ENCODE assay signal across 19 mouse cellular contexts in the genomic region with DNA sequence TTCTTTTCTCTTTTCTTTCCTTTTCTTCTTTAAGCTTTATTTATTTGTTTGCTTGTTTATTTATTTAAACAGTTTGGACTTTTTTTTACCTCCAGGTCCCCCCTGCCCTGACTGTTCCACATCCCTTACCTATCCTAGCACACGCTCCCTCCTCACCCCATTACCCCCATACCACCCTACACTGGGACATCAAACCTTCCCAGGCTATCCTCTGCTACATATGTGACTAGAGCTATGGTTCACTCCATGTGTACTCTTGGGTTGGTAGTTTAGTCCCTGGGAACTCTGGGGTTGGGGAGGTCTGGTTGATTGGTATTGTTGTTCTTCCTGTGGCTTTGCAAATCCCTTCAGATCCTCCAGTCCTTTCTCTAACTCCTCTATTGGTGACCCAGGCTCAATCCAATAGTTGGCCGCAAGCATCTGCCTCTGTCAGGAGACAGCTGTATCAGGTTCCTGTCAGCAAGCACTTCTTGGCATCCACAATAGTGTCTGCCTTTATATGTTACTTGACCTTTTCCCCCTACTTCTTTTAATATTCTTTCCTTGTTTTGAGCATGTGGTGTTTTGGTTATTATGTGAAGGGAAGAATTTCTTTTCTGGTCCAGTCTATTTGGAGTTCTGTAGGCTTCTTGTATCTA.
"Had no signal": no experiment of that assay in that cellular context is flagged by ENCODE, and none has a peak within 500 bp of the region (broad histone marks: within the 10 kb centered on the region; RNA-seq: fewer than 3 reads in every experiment).

No protein-coding gene starts in this region.

- H3K9ac ChIP-seq: liver, embryonic 13.5 days; liver, embryonic 15.5 days; liver, postnatal 0 days; midbrain, embryonic 13.5 days; neural tube, embryonic 13.5 days; neural tube, embryonic 15.5 days had no signal

- DNase-seq: liver; liver, embryonic 13.5 days; liver, postnatal 0 days; retina, postnatal 1 day; right cerebral cortex, adult 18-20 months; right cerebral cortex, postnatal 25 days; right cerebral cortex, postnatal 4 days; spleen, adult 18-20 months; thymus, adult 18-20 months; thymus, postnatal 14 days; thymus, postnatal 36 days had no signal

- H3K27ac ChIP-seq: liver, embryonic 13.5 days; liver, embryonic 15.5 days; midbrain, embryonic 10.5 days; midbrain, embryonic 13.5 days; neural tube, embryonic 13.5 days; neural tube, embryonic 15.5 days had no signal

- H3K36me3 ChIP-seq: liver, embryonic 13.5 days; liver, embryonic 15.5 days; midbrain, embryonic 10.5 days; midbrain, embryonic 13.5 days; neural tube, embryonic 13.5 days; neural tube, embryonic 15.5 days had no signal

- H3K9me3 ChIP-seq: liver, embryonic 13.5 days; liver, embryonic 15.5 days; midbrain, embryonic 10.5 days; midbrain, embryonic 13.5 days; neural tube, embryonic 13.5 days; neural tube, embryonic 15.5 days had no signal

- H3K4me2 ChIP-seq: liver, embryonic 11.5 days; liver, embryonic 13.5 days; liver, embryonic 15.5 days; midbrain, embryonic 13.5 days; neural tube, embryonic 13.5 days; neural tube, embryonic 15.5 days had no signal

- H3K27me3 ChIP-seq: liver, embryonic 13.5 days; liver, embryonic 15.5 days; midbrain, embryonic 13.5 days; neural tube, embryonic 13.5 days; neural tube, embryonic 15.5 days had no signal

- ATAC-seq: liver, postnatal 0 days; midbrain, embryonic 13.5 days; midbrain, embryonic 16.5 days had no signal

- H3K4me3 ChIP-seq: liver, embryonic 13.5 days; liver, embryonic 15.5 days; midbrain, embryonic 10.5 days; midbrain, embryonic 13.5 days; myocyte; neural tube, embryonic 13.5 days; neural tube, embryonic 15.5 days had no signal

- H3K4me1 ChIP-seq: liver, embryonic 13.5 days; liver, embryonic 15.5 days; midbrain, embryonic 10.5 days; midbrain, embryonic 13.5 days; neural tube, embryonic 13.5 days; neural tube, embryonic 15.5 days had no signal
